Mouse (Mus musculus) thymus, adult 2 months (tissue): ENCODE results near the gene Ier5.

ENCODE experiments used
- CTCF ChIP-seq: fragments of 200-500 bp; IDR thresholded peaks from 2 replicates; pipeline ENCODE4 v1.5.1; 2012; ENCODE audit warnings: mild to moderate bottlenecking, control low read depth, low read length, moderate library complexity, borderline replicate concordance; ENCODE audit not compliant: control insufficient read depth, poor library complexity, insufficient read depth; ENCODE audit errors: extremely low read depth
- POLR2A ChIP-seq: fragments of 200-500 bp; IDR thresholded peaks from 2 replicates; pipeline ENCODE4 v1.6.1; 2012; ENCODE audit warnings: mild to moderate bottlenecking, low read length, control low read depth, moderate library complexity; ENCODE audit not compliant: control insufficient read depth, poor library complexity, insufficient read depth; ENCODE audit errors: extremely low read depth

- no peak for TF ChIP-seq CTCF
- TF ChIP-seq POLR2A: no peak
Observed at GRCm38 (mm10) chr1:155075856-155076255, 23.6 kb downstream of the Ier5 start.
